Mouse (Mus musculus) lung, postnatal 0 days (tissue): ENCODE results near the gene Klk1.
"Not testable (repeated sequence)": the region's sequence is repeated elsewhere in the genome, so short reads cannot be mapped to it uniquely, and the experiment has no call there.

Experiments
- CTCF ChIP-seq: IDR thresholded peaks from 2 replicates; pipeline ENCODE4 v1.5.1; 2016; ENCODE audit warnings: antibody characterized with exemption, mild to moderate bottlenecking
- EP300 ChIP-seq: IDR thresholded peaks from 2 replicates; pipeline ENCODE4 v1.6.1; 2016; ENCODE audit warnings: antibody characterized with exemption, mild to moderate bottlenecking, control low read depth

DNA sequence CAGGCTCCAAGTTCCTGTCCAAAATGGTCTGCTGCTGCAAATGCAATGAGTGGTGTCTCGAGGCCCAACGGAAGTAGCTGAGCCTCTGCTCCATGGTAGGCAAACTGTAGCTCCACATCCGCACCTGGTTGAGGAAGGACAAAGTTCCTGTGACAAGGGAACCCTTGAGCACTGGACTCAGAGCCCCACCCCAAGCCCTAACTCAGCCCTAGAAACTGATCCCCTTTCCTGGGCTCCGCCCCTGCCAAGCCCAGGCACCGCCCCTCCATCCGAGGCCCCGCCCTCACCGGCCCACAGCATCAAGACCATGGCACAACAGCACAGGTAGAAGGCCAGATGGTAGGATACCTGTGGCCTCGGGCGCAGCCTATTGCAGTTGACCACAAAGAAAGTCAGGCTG lies 3.6 kb upstream of the Klk1 start:
- TF ChIP-seq CTCF, EP300: not testable (repeated sequence)
